Mouse (Mus musculus): Measurements from ENCODE around the gene Ldb2. TPM values are rescaled to one million over a fixed set of nuclear protein-coding genes. Genes with fewer than 3 reads are reported as not detected.

The Ldb2 gene
- polyA plus RNA-seq, 1 experiment = 24.3 TPM

GRCm38 (mm10) chr5:44725501-44725900, 74.0 kb downstream of the Ldb2 start:
- no peak for DNase-seq (ENCODE audit: extremely low spot score in 1 of 2, low spot score in 1 of 2)

- DNase-seq (ENCODE audit: extremely low spot score in 1 of 2, low spot score in 1 of 2) = peak in 1 of 2 experiments; percentile 53
Measured at GRCm38 (mm10) chr5:44719872-44720271, 79.6 kb downstream of the Ldb2 start.

- no peak for DNase-seq (ENCODE audit: extremely low spot score in 1 of 2, low spot score in 1 of 2)
Measured at GRCm38 (mm10) chr5:44714508-44714907, 85.0 kb downstream of the Ldb2 start.

- DNase-seq (ENCODE audit: extremely low spot score in 1 of 2, low spot score in 1 of 2) = no peak
Measured at GRCm38 (mm10) chr5:44713181-44713789, 86.2 kb downstream of the Ldb2 start.

- DNase-seq (ENCODE audit: extremely low spot score in 1 of 2, low spot score in 1 of 2) = no peak
Measured at GRCm38 (mm10) chr5:44711211-44711610, 88.3 kb downstream of the Ldb2 start.

GRCm38 (mm10) chr5:44710132-44710871, 89.2 kb downstream of the Ldb2 start:
- DNase-seq (ENCODE audit: extremely low spot score in 1 of 2, low spot score in 1 of 2) = no peak

- no peak for DNase-seq (ENCODE audit: extremely low spot score in 1 of 2, low spot score in 1 of 2)
Measured at GRCm38 (mm10) chr5:44709276-44709675, 90.2 kb downstream of the Ldb2 start.

- DNase-seq (ENCODE audit: extremely low spot score in 1 of 2, low spot score in 1 of 2) = no peak
Measured at GRCm38 (mm10) chr5:44707946-44708345, 91.5 kb downstream of the Ldb2 start.

- DNase-seq (ENCODE audit: extremely low spot score in 1 of 2, low spot score in 1 of 2) = no peak
Measured at GRCm38 (mm10) chr5:44706997-44707698, 92.3 kb downstream of the Ldb2 start.

GRCm38 (mm10) chr5:44697993-44698392, 101.5 kb downstream of the Ldb2 start:
- no peak for DNase-seq (ENCODE audit: extremely low spot score in 1 of 2, low spot score in 1 of 2)

- no peak for DNase-seq (ENCODE audit: extremely low spot score in 1 of 2, low spot score in 1 of 2)
Measured at GRCm38 (mm10) chr5:44696548-44696947, 102.9 kb downstream of the Ldb2 start.

- DNase-seq (ENCODE audit: extremely low spot score in 1 of 2, low spot score in 1 of 2) = no peak
Measured at GRCm38 (mm10) chr5:44693674-44694073, 105.8 kb downstream of the Ldb2 start.

GRCm38 (mm10) chr5:44686344-44686743, 113.1 kb downstream of the Ldb2 start:
- DNase-seq (ENCODE audit: extremely low spot score in 1 of 2, low spot score in 1 of 2) = no peak

GRCm38 (mm10) chr5:44681054-44681638, 118.3 kb downstream of the Ldb2 start:
- DNase-seq (ENCODE audit: extremely low spot score in 1 of 2, low spot score in 1 of 2) = no peak

- DNase-seq (ENCODE audit: extremely low spot score in 1 of 2, low spot score in 1 of 2) = no peak
Measured at GRCm38 (mm10) chr5:44677814-44678213, 121.7 kb downstream of the Ldb2 start.

- DNase-seq (ENCODE audit: extremely low spot score in 1 of 2, low spot score in 1 of 2) = no peak
Measured at GRCm38 (mm10) chr5:44676145-44676754, 123.2 kb downstream of the Ldb2 start.

GRCm38 (mm10) chr5:44670336-44670735, 129.1 kb downstream of the Ldb2 start:
- DNase-seq (ENCODE audit: extremely low spot score in 1 of 2, low spot score in 1 of 2) = no peak

GRCm38 (mm10) chr5:44667907-44668306, 131.6 kb downstream of the Ldb2 start:
- no peak for DNase-seq (ENCODE audit: extremely low spot score in 1 of 2, low spot score in 1 of 2)

GRCm38 (mm10) chr5:44667383-44667782, 132.1 kb downstream of the Ldb2 start:
- no peak for DNase-seq (ENCODE audit: extremely low spot score in 1 of 2, low spot score in 1 of 2)

- DNase-seq (ENCODE audit: extremely low spot score in 1 of 2, low spot score in 1 of 2) = peak in 1 of 2 experiments; percentile 44
Measured at GRCm38 (mm10) chr5:44659651-44660050, 139.8 kb downstream of the Ldb2 start.

- no peak for DNase-seq (ENCODE audit: extremely low spot score in 1 of 2, low spot score in 1 of 2)
Measured at GRCm38 (mm10) chr5:44656707-44657106, 142.8 kb downstream of the Ldb2 start.
